Mouse (Mus musculus): ENCODE data around the gene Midn. TPM values are rescaled to one million over a fixed set of nuclear protein-coding genes. Genes with fewer than 3 reads are reported as not detected.

Gene Midn
- polyA plus RNA-seq, 1 experiment from 2014 or later: 78.2 TPM

DNA sequence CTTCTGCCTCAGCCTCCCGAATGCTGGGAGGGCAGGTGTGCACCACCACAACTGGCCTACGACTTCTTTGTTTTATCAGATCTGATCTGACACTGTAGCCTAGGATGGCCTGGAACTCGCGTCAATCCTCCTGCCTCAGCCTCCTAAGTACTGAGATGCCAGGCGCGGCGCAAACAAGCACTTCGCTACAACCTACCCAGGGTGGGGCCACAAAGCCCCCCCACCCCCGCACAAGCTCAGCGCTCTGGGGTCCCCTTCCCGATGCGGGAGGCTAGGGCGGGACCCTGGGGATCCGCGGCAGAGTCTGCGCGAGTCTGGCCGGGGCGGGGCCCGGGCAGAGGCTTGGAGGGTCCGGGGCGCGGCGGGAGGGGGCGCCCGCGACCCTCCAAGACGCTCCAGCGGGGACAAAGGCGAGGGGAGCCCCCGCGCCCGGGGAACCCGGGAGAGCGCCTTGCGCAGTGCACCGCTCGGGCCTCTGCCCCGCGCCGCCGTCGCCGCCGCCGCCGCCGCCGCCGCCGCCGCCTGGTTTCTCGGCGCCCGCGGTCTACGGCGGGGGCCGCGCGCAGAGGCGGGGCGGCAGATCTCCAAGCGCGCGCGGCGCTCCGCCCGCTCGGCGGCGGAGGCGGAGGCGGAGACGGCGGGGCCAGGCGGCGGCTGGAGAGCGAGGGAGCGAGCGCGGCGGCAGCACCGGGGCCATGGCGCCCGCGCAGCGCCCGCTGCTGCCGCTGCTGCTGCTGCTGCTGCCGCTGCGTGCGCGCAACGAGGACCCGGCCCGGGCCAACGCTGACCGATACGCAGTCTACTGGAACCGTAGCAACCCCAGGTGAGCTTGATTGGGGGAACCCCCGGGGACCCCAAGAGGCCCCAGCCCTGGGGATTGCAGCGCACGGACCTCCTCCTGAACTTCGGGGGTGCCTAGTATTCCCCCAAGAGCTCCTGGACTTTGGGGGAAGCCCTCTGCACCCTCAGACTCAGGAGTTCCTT is 31.3 kb downstream of the Midn start, which contains the start of gene Efna2:
TSS of gene Efna2 (plus strand) at position 415 of the 984 bp plus-strand sequence.
- peak within 1 kb of the TSS; percentile 70 for H3K4me2 ChIP-seq (ENCODE audit: low read depth)
- ATAC-seq (ENCODE audit: insufficient read depth, low FRiP score, low TSS enrichment) (peak; percentile 66), DNase-seq (ENCODE audit: low spot score) (peak; percentile 86)
- no peaks in the 10 kb centered on the region for H3K36me3 ChIP-seq (ENCODE audit: control insufficient read depth, insufficient read depth, low read length)
- H3K27me3 ChIP-seq (ENCODE audit: control insufficient read depth, insufficient read depth, low read length): no peaks in the 10 kb centered on the region
- peak within 1 kb of the TSS; percentile 86 for H3K9ac ChIP-seq (ENCODE audit: low read length)
- H3K4me1 ChIP-seq (ENCODE audit: control insufficient read depth, insufficient read depth, low read length): peaks cover 16% of the 10 kb centered on the region
- H3K9me3 ChIP-seq (ENCODE audit: control insufficient read depth, low read length): no peaks in the 10 kb centered on the region
- peak within 1 kb of the TSS; percentile 71 for H3K27ac ChIP-seq (ENCODE audit: low read depth, low read length)
- 2% methylated on average over 78 of the region's 106 CpGs for WGBS
- peak within 1 kb of the TSS; percentile 67 for H3K4me3 ChIP-seq (ENCODE audit: low read depth, low read length)

DNA sequence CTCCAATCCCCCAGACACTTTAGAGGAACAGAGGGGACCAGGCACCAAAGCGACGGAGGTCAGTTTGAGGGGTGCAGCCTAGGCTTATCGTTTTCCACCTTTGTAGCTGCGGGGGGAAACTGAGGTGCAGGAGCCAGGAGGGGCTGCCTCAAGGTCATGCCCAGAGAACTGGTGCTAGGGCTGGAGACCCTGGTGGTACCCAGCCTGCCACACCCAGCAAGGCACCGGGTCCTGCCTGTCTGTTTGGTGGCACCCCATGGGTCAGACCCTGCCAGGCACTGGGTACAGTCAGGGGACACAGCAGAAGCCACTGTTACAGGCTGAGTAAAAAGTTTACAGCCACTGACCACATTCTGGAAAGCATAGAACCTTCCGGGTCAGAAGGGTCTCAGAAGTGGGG is 32.2 kb downstream of the Midn start:
- H3K27ac ChIP-seq (ENCODE audit: low read depth, low read length): no peak overlapping the region
- WGBS: 49% methylated on average over 6 of the region's 6 CpGs
- ATAC-seq (ENCODE audit: insufficient read depth, low FRiP score, low TSS enrichment): no peak
- peak overlapping the region; percentile 86 for H3K9ac ChIP-seq (ENCODE audit: low read length)
- H3K4me2 ChIP-seq (ENCODE audit: low read depth): peak overlapping the region; percentile 70
- H3K4me1 ChIP-seq (ENCODE audit: control insufficient read depth, insufficient read depth, low read length): peaks cover 16% of the 10 kb centered on the region
- no peaks in the 10 kb centered on the region for H3K27me3 ChIP-seq (ENCODE audit: control insufficient read depth, insufficient read depth, low read length)
- no peaks in the 10 kb centered on the region for H3K36me3 ChIP-seq (ENCODE audit: control insufficient read depth, insufficient read depth, low read length)
- H3K4me3 ChIP-seq (ENCODE audit: low read depth, low read length): peak overlapping the region; percentile 67
- DNase-seq (ENCODE audit: low spot score): no peak
- no peaks in the 10 kb centered on the region for H3K9me3 ChIP-seq (ENCODE audit: control insufficient read depth, low read length)

DNA sequence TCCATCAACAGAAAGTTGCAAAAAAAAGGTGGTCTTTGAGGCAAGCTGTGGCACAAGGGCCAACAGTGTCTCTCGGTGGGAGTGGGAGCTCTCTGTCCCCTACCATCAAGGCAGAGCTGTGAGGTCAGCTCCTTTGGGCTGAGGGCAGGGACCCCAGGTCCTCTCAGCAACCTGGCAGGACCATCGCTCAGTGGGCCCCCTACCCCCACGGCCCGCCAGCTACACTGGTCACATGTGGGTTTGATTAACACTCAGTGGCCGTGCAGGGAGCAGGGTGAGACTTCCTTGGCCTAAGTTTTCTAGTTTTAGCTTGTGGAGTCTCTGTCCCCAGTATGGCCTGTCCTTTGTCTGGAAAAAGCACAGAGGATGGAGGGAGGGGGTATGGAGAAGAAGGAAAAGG is 32.8 kb downstream of the Midn start:
- H3K9me3 ChIP-seq (ENCODE audit: control insufficient read depth, low read length): no peaks in the 10 kb centered on the region
- H3K4me2 ChIP-seq (ENCODE audit: low read depth): peak overlapping the region; percentile 70
- peak overlapping the region; percentile 86 for H3K9ac ChIP-seq (ENCODE audit: low read length)
- H3K27me3 ChIP-seq (ENCODE audit: control insufficient read depth, insufficient read depth, low read length): no peaks in the 10 kb centered on the region
- no peak for DNase-seq (ENCODE audit: low spot score)
- WGBS: 56% methylated on average over 5 of the region's 5 CpGs
- no peak overlapping the region for H3K27ac ChIP-seq (ENCODE audit: low read depth, low read length)
- H3K4me3 ChIP-seq (ENCODE audit: low read depth, low read length): peak overlapping the region; percentile 67
- no peaks in the 10 kb centered on the region for H3K36me3 ChIP-seq (ENCODE audit: control insufficient read depth, insufficient read depth, low read length)
- no peak for ATAC-seq (ENCODE audit: insufficient read depth, low FRiP score, low TSS enrichment)
- H3K4me1 ChIP-seq (ENCODE audit: control insufficient read depth, insufficient read depth, low read length): peaks cover 16% of the 10 kb centered on the region

DNA sequence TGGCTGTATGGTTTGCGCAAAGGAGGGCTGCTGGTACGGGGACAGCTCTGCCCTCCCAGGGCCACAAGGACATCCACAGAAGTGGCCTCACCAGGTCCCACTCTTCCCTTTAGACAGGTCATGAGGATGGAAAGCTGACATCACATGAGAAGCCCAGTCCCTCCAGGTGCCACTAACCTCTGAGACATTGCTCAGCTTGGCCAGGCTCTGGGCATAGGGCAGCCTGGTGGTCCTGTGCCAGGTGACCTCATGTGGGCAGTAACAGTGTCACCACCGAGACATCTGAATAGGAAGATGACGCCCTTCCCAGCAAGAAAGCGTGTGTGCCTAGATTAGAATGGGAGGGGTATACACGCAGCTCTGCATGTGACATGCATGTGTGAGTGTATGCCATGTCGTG is 34.5 kb downstream of the Midn start:
- H3K27me3 ChIP-seq (ENCODE audit: control insufficient read depth, insufficient read depth, low read length): peaks cover 3% of the 10 kb centered on the region; the same call in 1 of the 2 replicates
- WGBS: 95% methylated on average over 7 of the region's 7 CpGs

DNA sequence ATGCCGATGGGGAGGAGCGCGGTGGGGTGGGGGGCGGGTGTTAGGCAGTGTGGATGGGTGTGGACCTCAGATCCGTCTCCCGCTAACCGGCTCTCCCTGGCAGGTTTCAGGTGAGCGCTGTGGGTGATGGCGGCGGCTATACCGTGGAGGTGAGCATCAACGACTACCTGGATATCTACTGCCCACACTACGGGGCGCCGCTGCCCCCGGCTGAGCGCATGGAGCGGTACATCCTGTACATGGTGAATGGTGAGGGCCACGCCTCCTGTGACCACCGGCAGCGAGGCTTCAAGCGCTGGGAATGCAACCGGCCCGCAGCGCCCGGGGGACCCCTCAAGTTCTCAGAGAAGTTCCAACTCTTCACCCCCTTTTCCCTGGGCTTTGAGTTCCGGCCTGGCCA is 38.6 kb downstream of the Midn start:
- no peak overlapping the region for H3K9ac ChIP-seq (ENCODE audit: low read length)
- no peaks in the 10 kb centered on the region for H3K9me3 ChIP-seq (ENCODE audit: control insufficient read depth, low read length)
- H3K4me2 ChIP-seq (ENCODE audit: low read depth): no peak overlapping the region
- peaks cover 21% of the 10 kb centered on the region for H3K27me3 ChIP-seq (ENCODE audit: control insufficient read depth, insufficient read depth, low read length)
- peaks cover 2% of the 10 kb centered on the region; the same call in 1 of the 2 replicates for H3K36me3 ChIP-seq (ENCODE audit: control insufficient read depth, insufficient read depth, low read length)
- no peak overlapping the region for H3K27ac ChIP-seq (ENCODE audit: low read depth, low read length)
- 26% methylated on average over 27 of the region's 27 CpGs for WGBS
- H3K4me1 ChIP-seq (ENCODE audit: control insufficient read depth, insufficient read depth, low read length): peaks cover 9% of the 10 kb centered on the region; the same call in 1 of the 2 replicates
- DNase-seq (ENCODE audit: low spot score) (no peak), ATAC-seq (ENCODE audit: insufficient read depth, low FRiP score, low TSS enrichment) (no peak)
- H3K4me3 ChIP-seq (ENCODE audit: low read depth, low read length): no peak overlapping the region

More for the DNA sequence above, 34.5 kb downstream of the Midn start:
- DNase-seq (ENCODE audit: low spot score) (no peak), ATAC-seq (ENCODE audit: insufficient read depth, low FRiP score, low TSS enrichment) (no peak)
- Histone ChIP-seq H3K9ac (ENCODE audit: low read length) (no peak overlapping the region), H3K4me2 (ENCODE audit: low read depth) (no peak overlapping the region), H3K4me1 (ENCODE audit: control insufficient read depth, insufficient read depth, low read length) (peaks cover 16% of the 10 kb centered on the region), H3K27ac (ENCODE audit: low read depth, low read length) (no peak overlapping the region), H3K4me3 (ENCODE audit: low read depth, low read length) (no peak overlapping the region), H3K36me3 (ENCODE audit: control insufficient read depth, insufficient read depth, low read length) (no peaks in the 10 kb centered on the region), H3K9me3 (ENCODE audit: control insufficient read depth, low read length) (no peaks in the 10 kb centered on the region)

DNA sequence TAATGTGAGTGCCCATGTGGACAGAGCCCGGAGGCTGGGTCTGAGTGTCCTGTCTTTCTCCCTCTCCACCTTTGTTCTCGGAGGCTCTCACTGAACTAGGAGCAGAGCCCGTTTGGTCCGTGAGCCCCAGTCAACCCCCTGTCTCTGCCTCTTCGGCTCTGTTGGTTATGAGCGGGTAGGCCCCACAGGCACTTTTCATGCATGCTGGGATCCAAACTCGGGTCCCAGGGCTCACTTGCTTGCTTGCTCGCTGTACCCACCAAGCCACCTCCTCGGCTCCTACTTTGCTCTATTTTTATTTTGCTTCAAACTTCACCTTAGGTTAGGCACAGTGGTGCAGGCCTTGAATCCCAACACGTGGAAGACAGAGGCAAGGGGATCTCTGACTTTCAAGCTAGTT is 39.7 kb downstream of the Midn start:
- no peak overlapping the region for H3K4me2 ChIP-seq (ENCODE audit: low read depth)
- WGBS: 87% methylated on average over 10 of the region's 10 CpGs

DNA sequence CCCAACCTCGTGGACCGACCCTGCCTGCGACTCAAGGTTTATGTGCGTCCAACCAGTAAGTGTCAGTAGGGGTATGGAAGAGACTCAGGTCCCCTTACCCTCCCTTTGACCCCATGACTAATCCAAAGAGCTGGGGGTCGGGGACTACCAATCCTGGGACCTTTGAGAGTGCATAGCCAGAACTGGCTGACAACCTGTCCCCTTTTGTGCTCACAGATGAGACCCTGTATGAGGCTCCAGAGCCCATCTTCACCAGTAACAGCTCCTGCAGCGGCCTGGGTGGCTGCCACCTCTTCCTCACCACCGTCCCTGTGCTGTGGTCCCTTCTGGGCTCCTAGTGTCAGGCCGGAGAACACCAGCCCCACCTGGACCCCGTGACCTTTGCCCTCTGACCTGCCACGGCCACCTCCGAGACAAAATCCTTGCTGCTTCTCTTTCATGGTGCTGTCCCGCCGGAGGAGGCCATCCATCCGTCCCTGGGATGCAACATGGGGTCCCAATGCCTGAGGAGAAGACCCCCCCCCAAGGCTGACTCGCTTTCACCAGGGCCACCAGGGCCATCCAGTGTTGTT is 40.5 kb downstream of the Midn start:
- Histone ChIP-seq H3K27me3 (ENCODE audit: control insufficient read depth, insufficient read depth, low read length) (peaks cover 25% of the 10 kb centered on the region), H3K9me3 (ENCODE audit: control insufficient read depth, low read length) (no peaks in the 10 kb centered on the region), H3K4me2 (ENCODE audit: low read depth) (no peak overlapping the region), H3K27ac (ENCODE audit: low read depth, low read length) (no peak overlapping the region), H3K9ac (ENCODE audit: low read length) (no peak overlapping the region), H3K4me3 (ENCODE audit: low read depth, low read length) (no peak overlapping the region), H3K36me3 (ENCODE audit: control insufficient read depth, insufficient read depth, low read length) (peaks cover 2% of the 10 kb centered on the region; the same call in 1 of the 2 replicates), H3K4me1 (ENCODE audit: control insufficient read depth, insufficient read depth, low read length) (peaks cover 7% of the 10 kb centered on the region; the same call in 1 of the 2 replicates)
- 77% methylated on average over 15 of the region's 15 CpGs for WGBS
- ATAC-seq (ENCODE audit: insufficient read depth, low FRiP score, low TSS enrichment) (no peak), DNase-seq (ENCODE audit: low spot score) (no peak)

More for the DNA sequence above, 39.7 kb downstream of the Midn start:
- Histone ChIP-seq H3K9me3 (ENCODE audit: control insufficient read depth, low read length) (no peaks in the 10 kb centered on the region), H3K4me3 (ENCODE audit: low read depth, low read length) (no peak overlapping the region), H3K27ac (ENCODE audit: low read depth, low read length) (no peak overlapping the region), H3K36me3 (ENCODE audit: control insufficient read depth, insufficient read depth, low read length) (peaks cover 2% of the 10 kb centered on the region; the same call in 1 of the 2 replicates), H3K9ac (ENCODE audit: low read length) (no peak overlapping the region), H3K27me3 (ENCODE audit: control insufficient read depth, insufficient read depth, low read length) (peaks cover 22% of the 10 kb centered on the region), H3K4me1 (ENCODE audit: control insufficient read depth, insufficient read depth, low read length) (peaks cover 7% of the 10 kb centered on the region; the same call in 1 of the 2 replicates)
- no peak for ATAC-seq (ENCODE audit: insufficient read depth, low FRiP score, low TSS enrichment)
- no peak for DNase-seq (ENCODE audit: low spot score)

DNA sequence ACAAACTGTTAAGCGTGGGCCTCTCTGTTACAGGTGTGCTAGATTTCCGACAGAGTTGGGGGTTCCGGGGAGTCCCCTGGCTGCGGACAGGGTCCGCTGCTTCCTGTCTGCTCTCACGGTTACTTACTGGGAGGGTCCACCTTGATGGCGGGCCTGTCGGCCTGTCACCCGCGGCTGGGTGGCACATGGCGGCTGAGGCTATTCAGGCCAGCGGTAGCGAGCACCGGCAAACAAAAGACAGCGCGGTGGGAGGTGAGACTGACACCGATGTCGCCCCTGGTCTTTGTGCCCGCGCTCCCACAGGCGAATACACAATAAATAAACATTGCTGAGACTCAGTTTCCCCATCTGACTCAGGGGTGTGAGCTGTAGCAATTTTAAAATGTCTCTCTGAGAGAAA is 41.9 kb downstream of the Midn start:
- Histone ChIP-seq H3K36me3 (ENCODE audit: control insufficient read depth, insufficient read depth, low read length) (peaks cover 2% of the 10 kb centered on the region; the same call in 1 of the 2 replicates), H3K4me3 (ENCODE audit: low read depth, low read length) (peak overlapping the region; percentile 41), H3K27me3 (ENCODE audit: control insufficient read depth, insufficient read depth, low read length) (peaks cover 25% of the 10 kb centered on the region), H3K9me3 (ENCODE audit: control insufficient read depth, low read length) (no peaks in the 10 kb centered on the region), H3K9ac (ENCODE audit: low read length) (peak overlapping the region; percentile 70), H3K4me2 (ENCODE audit: low read depth) (peak overlapping the region; percentile 60), H3K27ac (ENCODE audit: low read depth, low read length) (peak overlapping the region; percentile 69), H3K4me1 (ENCODE audit: control insufficient read depth, insufficient read depth, low read length) (peaks cover 7% of the 10 kb centered on the region; the same call in 1 of the 2 replicates)
- ATAC-seq (ENCODE audit: insufficient read depth, low FRiP score, low TSS enrichment) (no peak), DNase-seq (ENCODE audit: low spot score) (peak; percentile 59)
- WGBS: 3% methylated on average over 21 of the region's 21 CpGs

All from neural tube, embryonic 11.5 days (tissue).